Mouse (Mus musculus): ENCODE measurements around the gene Ppp2r5a. TPM values are rescaled to one million over a fixed set of nuclear protein-coding genes. Genes with fewer than 3 reads are reported as not detected.
A peak's percentile ranks its signal among the peaks of the same experiment; 100 is the strongest.

The Ppp2r5a gene
- total and polyA plus RNA-seq, 3 experiments = 40.3 to 96.7 (median 62.0) TPM

- peaks cover 0 to 24% of the 10 kb centered on the region in 2 experiments; a peak in 2 of 4 replicates for H3K4me1 ChIP-seq (ENCODE audit: control insufficient read depth in 1 of 2, insufficient read depth in 2 of 2)
- dilution Hi-C loops (cut with MboI; ENCODE audit: extremely low pct_ligation_motif_present, extremely low pct_unique_long_range_greater_than_20kb, low sequenced_read_pairs) (no loop called here), in situ Hi-C loops (cut with MboI; ENCODE audit: low pct_ligation_motif_present, low pct_unique_long_range_greater_than_20kb, low sequenced_read_pairs) (loop anchor here (10.0 kb wide), 1 partner anchor 153 kb away; no protein-coding TSS in a partner anchor)
- no peak overlapping the region for H3K27ac ChIP-seq (ENCODE audit: insufficient read depth, low read depth)
- H3K27me3 ChIP-seq (replicated peaks) = no peaks in the 10 kb centered on the region
- no peak overlapping the region for H3K4me3 ChIP-seq (replicated peaks in 1 of 3; ENCODE audit: low read depth in 2 of 3, low read length in 2 of 3, poor library complexity in 1 of 3)
- H3K36me3 ChIP-seq (replicated peaks in 1 of 2; ENCODE audit: control insufficient read depth in 1 of 2, insufficient read depth in 1 of 2, low read length in 1 of 2) = peaks cover 0 to 3% of the 10 kb centered on the region in 2 experiments
- H3K4me2 ChIP-seq (ENCODE audit: insufficient read depth, low read depth, poor library complexity, severe bottlenecking) = peak overlapping the region; percentile 13; the same call in 1 of the 2 replicates
- H3K79me2 ChIP-seq (replicated peaks; ENCODE audit: control insufficient read depth, extremely low read depth, insufficient read depth, poor library complexity, severe bottlenecking) = peaks cover 54% of the 10 kb centered on the region
- H3K9me3 ChIP-seq (replicated peaks; ENCODE audit: low read length) = no peaks in the 10 kb centered on the region
- DNase-seq (ENCODE audit: extremely low read depth) = peak; percentile 62
- no peak overlapping the region for H3K9ac ChIP-seq (ENCODE audit: insufficient read depth, low read depth)
- TF ChIP-seq POLR2A (IDR thresholded peaks at IDR 0.05; ENCODE audit: low read depth, low read length) (no peak), MEF2A (IDR thresholded peaks at IDR 0.05; ENCODE audit: borderline replicate concordance, low read depth, low read length) (no peak), MYC (IDR thresholded peaks at IDR 0.05; ENCODE audit: low read depth, low read length) (0 out of 2 replicates have a peak, but pooled peaks have one; percentile 13), IRF4 (IDR thresholded peaks at IDR 0.05; ENCODE audit: low read depth, low read length) (0 out of 2 replicates have a peak, but pooled peaks have one; percentile 45), CTCF (conservative IDR thresholded peaks at IDR 0.05 in 1 of 2, IDR thresholded peaks at IDR 0.05 in 1 of 2; ENCODE audit: low read depth in 2 of 2, low read length in 2 of 2) (peak; percentile 8 to 82; a peak in 3 of 4 replicates), RAD21 (IDR thresholded peaks at IDR 0.05; ENCODE audit: low read depth, low read length) (peak; percentile 81), SMC3 (IDR thresholded peaks at IDR 0.05; ENCODE audit: low read depth, low read length) (peak; percentile 69), SIN3A (IDR thresholded peaks at IDR 0.05; ENCODE audit: low read length) (0 out of 2 replicates have a peak, but pooled peaks have one; percentile 36)
These were observed 11.8 kb downstream of the Ppp2r5a start for GRCm38 (mm10) chr1:191391311-191391710.

- peak; percentile 51 for DNase-seq (ENCODE audit: extremely low read depth)
- H3K4me3 ChIP-seq (replicated peaks in 1 of 3; ENCODE audit: low read depth in 2 of 3, low read length in 2 of 3, poor library complexity in 1 of 3) = no peak overlapping the region
- H3K9me3 ChIP-seq (replicated peaks; ENCODE audit: low read length) = no peaks in the 10 kb centered on the region
- H3K79me2 ChIP-seq (replicated peaks; ENCODE audit: control insufficient read depth, extremely low read depth, insufficient read depth, poor library complexity, severe bottlenecking) = peaks cover 36% of the 10 kb centered on the region
- peak overlapping the region; percentile 67 for H3K4me2 ChIP-seq (ENCODE audit: insufficient read depth, low read depth, poor library complexity, severe bottlenecking)
- peaks cover 4 to 17% of the 10 kb centered on the region in 2 experiments for H3K36me3 ChIP-seq (replicated peaks in 1 of 2; ENCODE audit: control insufficient read depth in 1 of 2, insufficient read depth in 1 of 2, low read length in 1 of 2)
- peaks cover 14 to 31% of the 10 kb centered on the region in 2 experiments for H3K4me1 ChIP-seq (ENCODE audit: control insufficient read depth in 1 of 2, insufficient read depth in 2 of 2)
- in situ Hi-C loops (cut with MboI; ENCODE audit: low pct_ligation_motif_present, low pct_unique_long_range_greater_than_20kb, low sequenced_read_pairs) (no loop called here), dilution Hi-C loops (cut with MboI; ENCODE audit: extremely low pct_ligation_motif_present, extremely low pct_unique_long_range_greater_than_20kb, low sequenced_read_pairs) (no loop called here)
- 0 out of 2 replicates have a peak overlapping the region, but pooled peaks have one; percentile 39 for H3K9ac ChIP-seq (ENCODE audit: insufficient read depth, low read depth)
- H3K27me3 ChIP-seq (replicated peaks) = no peaks in the 10 kb centered on the region
- peak overlapping the region; percentile 76 for H3K27ac ChIP-seq (ENCODE audit: insufficient read depth, low read depth)
- no peak for TF ChIP-seq ZMIZ1 (IDR thresholded peaks at IDR 0.05; ENCODE audit: low read depth, low read length)
- TF ChIP-seq HCFC1 (IDR thresholded peaks at IDR 0.05; ENCODE audit: low read depth, low read length) = peak; percentile 26; the same call in 1 of the 2 replicates
- no peak for TF ChIP-seq CHD1 (IDR thresholded peaks at IDR 0.05; ENCODE audit: low read depth, low read length)
- no peak for TF ChIP-seq POLR2A (IDR thresholded peaks at IDR 0.05; ENCODE audit: low read depth, low read length)
- peak; percentile 94 for TF ChIP-seq JUN (IDR thresholded peaks at IDR 0.05; ENCODE audit: insufficient read depth, low read depth, low read length)
- peak; percentile 88; the same call in 1 of the 2 replicates for TF ChIP-seq MYC (IDR thresholded peaks at IDR 0.05; ENCODE audit: low read depth, low read length)
- peak; percentile 47; the same call in 1 of the 2 replicates for TF ChIP-seq MAX (IDR thresholded peaks at IDR 0.05; ENCODE audit: low read length)
- TF ChIP-seq GABPA (IDR thresholded peaks at IDR 0.05; ENCODE audit: insufficient replicate concordance, low read depth, low read length) = no peak
- TF ChIP-seq NELFE (IDR thresholded peaks at IDR 0.05; ENCODE audit: low read depth, low read length) = no peak
- TF ChIP-seq ETS1 (conservative IDR thresholded peaks at IDR 0.05; ENCODE audit: low read depth, low read length) = peak; percentile 84
- TF ChIP-seq CTCF (conservative IDR thresholded peaks at IDR 0.05 in 1 of 2, IDR thresholded peaks at IDR 0.05 in 1 of 2; ENCODE audit: low read depth in 2 of 2, low read length in 2 of 2) = no peak
- TF ChIP-seq MXI1 (IDR thresholded peaks at IDR 0.05; ENCODE audit: low read depth, low read length) = peak; percentile 38; the same call in 1 of the 2 replicates
- no peak for TF ChIP-seq POLR2AphosphoS2 (IDR thresholded peaks at IDR 0.05; ENCODE audit: low read depth, low read length)
- TF ChIP-seq USF2 (conservative IDR thresholded peaks at IDR 0.05; ENCODE audit: low read depth, low read length) = no peak
- 0 out of 2 replicates have a peak, but pooled peaks have one; percentile 24 for TF ChIP-seq E2F4 (IDR thresholded peaks at IDR 0.05; ENCODE audit: insufficient replicate concordance, low read depth, low read length)
- peak; percentile 97 for TF ChIP-seq IRF4 (IDR thresholded peaks at IDR 0.05; ENCODE audit: low read depth, low read length)
- TF ChIP-seq MAFK (IDR thresholded peaks at IDR 0.05; ENCODE audit: insufficient replicate concordance, low read length) = no peak
- no peak for TF ChIP-seq UBTF (IDR thresholded peaks at IDR 0.05; ENCODE audit: low read depth, low read length)
- 0 out of 2 replicates have a peak, but pooled peaks have one; percentile 34 for TF ChIP-seq NRF1 (IDR thresholded peaks at IDR 0.05; ENCODE audit: low read depth, low read length)
- TF ChIP-seq SMC3 (IDR thresholded peaks at IDR 0.05; ENCODE audit: low read depth, low read length) = no peak
- TF ChIP-seq TCF12 (IDR thresholded peaks at IDR 0.05; ENCODE audit: low read depth, low read length) = peak; percentile 79
- no peak for TF ChIP-seq ELF1 (IDR thresholded peaks at IDR 0.05; ENCODE audit: low read depth, low read length)
- TF ChIP-seq PAX5 (IDR thresholded peaks at IDR 0.05; ENCODE audit: low read length) = no peak
- peak; percentile 99 for TF ChIP-seq MEF2A (IDR thresholded peaks at IDR 0.05; ENCODE audit: borderline replicate concordance, low read depth, low read length)
- TF ChIP-seq RAD21 (IDR thresholded peaks at IDR 0.05; ENCODE audit: low read depth, low read length) = no peak; the same call in 1 of the 2 replicates
- TF ChIP-seq ZKSCAN1 (IDR thresholded peaks at IDR 0.05; ENCODE audit: borderline replicate concordance, low read depth, low read length) = no peak
- peak; percentile 84 for TF ChIP-seq BHLHE40 (IDR thresholded peaks at IDR 0.05; ENCODE audit: low read depth, low read length)
- TF ChIP-seq CHD2 (IDR thresholded peaks at IDR 0.05; ENCODE audit: low read length) = peak; percentile 70
These were observed 18.2 kb downstream of the Ppp2r5a start for GRCm38 (mm10) chr1:191384786-191385430.

All from CH12.LX (cell line).